Mouse (Mus musculus): ENCODE measurements around the gene Irak3. TPM values are rescaled to one million over a fixed set of nuclear protein-coding genes. Genes with fewer than 3 reads are reported as not detected.

Irak3 gene
- polyA plus RNA-seq, 1 experiment from 2014 or later = 1.2 TPM

GRCm38 (mm10) chr10:120100806-120101205 lies 101.1 kb downstream of the Irak3 start:
- Histone ChIP-seq H3K4me2 (replicated peaks) (no peak overlapping the region), H3K9ac (no peak overlapping the region), H3K36me3 (no peaks in the 10 kb centered on the region), H3K4me1 (replicated peaks) (no peaks in the 10 kb centered on the region), H3K27ac (no peak overlapping the region), H3K27me3 (replicated peaks) (no peaks in the 10 kb centered on the region), H3K4me3 (replicated peaks) (no peak overlapping the region), H3K9me3 (no peaks in the 10 kb centered on the region)
- 100% methylated on average over 1 of the region's 1 CpGs for WGBS
- ATAC-seq = no peak

DNA sequence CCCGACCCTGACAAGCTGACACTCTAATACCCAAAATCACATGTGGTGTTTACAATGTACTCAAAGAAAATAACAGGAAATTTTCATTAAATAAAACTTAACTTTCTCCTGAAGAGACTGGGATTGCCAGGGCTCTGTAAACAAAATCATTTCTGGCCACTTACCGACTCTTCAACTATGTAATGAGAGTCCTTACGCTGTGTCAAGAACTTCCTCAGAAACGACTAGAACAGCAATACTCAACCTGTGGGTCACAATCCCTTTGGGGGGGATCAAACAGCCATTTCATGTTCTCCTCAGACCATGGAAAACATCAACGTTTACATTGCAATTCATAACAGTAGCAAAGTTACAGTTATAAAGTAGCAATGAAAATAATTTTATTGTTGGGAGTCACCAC lies 104.4 kb downstream of the Irak3 start:
- no peaks in the 10 kb centered on the region for H3K9me3 ChIP-seq
- no peaks in the 10 kb centered on the region; the same call in 1 of the 2 replicates for H3K36me3 ChIP-seq
- no peak overlapping the region for H3K9ac ChIP-seq
- H3K27me3 ChIP-seq (replicated peaks) = no peaks in the 10 kb centered on the region
- no peak overlapping the region for H3K27ac ChIP-seq
- no peak for ATAC-seq
- H3K4me2 ChIP-seq (replicated peaks) = no peak overlapping the region
- WGBS = 78% methylated on average over 5 of the region's 5 CpGs
- H3K4me3 ChIP-seq (replicated peaks) = no peak overlapping the region
- H3K4me1 ChIP-seq (replicated peaks) = no peaks in the 10 kb centered on the region

GRCm38 (mm10) chr10:120095716-120096115 lies 106.2 kb downstream of the Irak3 start:
- H3K9ac ChIP-seq = no peak overlapping the region
- no peak for ATAC-seq

GRCm38 (mm10) chr10:120095136-120095535 lies 106.8 kb downstream of the Irak3 start:
- 84% methylated on average over 9 of the region's 9 CpGs for WGBS
- peaks cover 3% of the 10 kb centered on the region; the same call in 1 of the 2 replicates for H3K36me3 ChIP-seq
- H3K9me3 ChIP-seq = no peaks in the 10 kb centered on the region
- H3K9ac ChIP-seq = no peak overlapping the region
- no peak overlapping the region for H3K27ac ChIP-seq
- no peaks in the 10 kb centered on the region for H3K4me1 ChIP-seq (replicated peaks)
- H3K4me2 ChIP-seq (replicated peaks) = no peak overlapping the region
- H3K27me3 ChIP-seq (replicated peaks) = no peaks in the 10 kb centered on the region
- ATAC-seq = no peak
- no peak overlapping the region for H3K4me3 ChIP-seq (replicated peaks)

More at GRCm38 (mm10) chr10:120095716-120096115, 106.2 kb downstream of the Irak3 start:
- H3K36me3 ChIP-seq = peaks cover 3% of the 10 kb centered on the region; the same call in 1 of the 2 replicates
- H3K4me1 ChIP-seq (replicated peaks) = no peaks in the 10 kb centered on the region
- no peak overlapping the region for H3K27ac ChIP-seq
- H3K4me3 ChIP-seq (replicated peaks) = no peak overlapping the region
- no peaks in the 10 kb centered on the region for H3K27me3 ChIP-seq (replicated peaks)
- H3K9me3 ChIP-seq = no peaks in the 10 kb centered on the region
- no peak overlapping the region for H3K4me2 ChIP-seq (replicated peaks)
- WGBS = 95% methylated on average over 5 of the region's 5 CpGs

- no peaks in the 10 kb centered on the region for H3K4me1 ChIP-seq (replicated peaks)
- H3K9ac ChIP-seq = no peak overlapping the region
- ATAC-seq = no peak
- H3K9me3 ChIP-seq = no peaks in the 10 kb centered on the region
- WGBS = 90% methylated on average over 12 of the region's 12 CpGs
- no peaks in the 10 kb centered on the region for H3K27me3 ChIP-seq (replicated peaks)
- H3K36me3 ChIP-seq = peaks cover 8% of the 10 kb centered on the region
- H3K4me3 ChIP-seq (replicated peaks) = no peak overlapping the region
- H3K27ac ChIP-seq = no peak overlapping the region
- H3K4me2 ChIP-seq (replicated peaks) = no peak overlapping the region
These were observed 109.4 kb downstream of the Irak3 start for GRCm38 (mm10) chr10:120092548-120092947.

Other genes with a start within 250 kb of the Irak3 start
- gene Helb, start 89.1 kb downstream of the Irak3 start, polyA plus RNA-seq (2015; fragmentation: Nextera tagmentation; extraction: Ambion mirVana) = 4.4 and 5.4 TPM in 2 replicates
- gene Tmbim4, start 540 bp downstream of the Irak3 start, polyA plus RNA-seq (2015; fragmentation: Nextera tagmentation; extraction: Ambion mirVana) = 117 and 131 TPM in 2 replicates
- 53.6 and 56.0 TPM in 2 replicates for gene Llph, start 24.9 kb upstream of the Irak3 start, polyA plus RNA-seq (2015; fragmentation: Nextera tagmentation; extraction: Ambion mirVana)